ENCODE assay signal across 7 mouse cellular contexts in the genomic region with DNA sequence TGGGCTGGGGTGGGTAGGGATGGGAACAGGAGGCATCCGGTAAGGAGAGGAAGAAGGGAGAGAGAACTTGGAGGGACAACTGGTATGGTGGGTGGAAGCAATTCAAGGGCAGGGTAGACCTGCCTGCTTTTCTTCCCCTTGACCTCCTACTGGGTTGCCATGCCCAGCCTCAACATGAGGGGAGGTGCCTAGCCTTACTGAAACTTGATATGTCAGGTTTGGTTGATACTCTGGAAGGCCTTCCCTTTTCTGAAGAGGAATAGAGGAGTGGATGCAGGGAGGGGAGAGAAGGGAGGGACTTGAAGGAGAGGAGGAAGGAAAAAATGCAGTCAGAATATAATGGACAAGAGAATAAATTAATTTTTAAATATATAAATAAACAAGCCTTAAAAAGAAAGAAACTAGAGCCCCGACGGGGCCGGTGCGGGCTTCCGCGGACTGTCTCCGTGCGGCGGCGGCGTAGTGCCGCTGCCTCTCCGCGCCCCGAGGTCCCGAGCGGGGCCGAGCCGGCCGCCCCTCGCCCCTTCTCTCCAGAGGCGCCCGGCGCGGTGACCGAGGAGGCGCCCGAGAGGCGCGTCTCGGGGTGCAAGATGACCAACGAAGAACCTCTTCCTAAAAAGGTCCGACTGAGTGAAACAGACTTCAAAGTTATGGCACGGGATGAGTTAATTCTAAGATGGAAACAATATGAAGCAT.
DNase-seq lines count a peak whose midpoint lies in the region; ATAC-seq lines count a peak whose summit lies in the region.
"Not testable (repeated sequence)": the region's sequence is repeated elsewhere in the genome, so short reads cannot be mapped to it uniquely, and the experiment has no call there.

No protein-coding gene starts in this region.

- H3K36me3 ChIP-seq in forebrain, embryonic 10.5 days (replicated peaks); heart, embryonic 12.5 days; hindbrain, embryonic 16.5 days (ENCODE audit: control insufficient read depth, insufficient read depth, low read length); limb, embryonic 12.5 days; neural tube, embryonic 13.5 days: not testable (repeated sequence)

- not testable (repeated sequence) for H3K27ac ChIP-seq in forebrain, embryonic 10.5 days; heart, embryonic 12.5 days (ENCODE audit: poor library complexity, severe bottlenecking); hindbrain, embryonic 16.5 days (ENCODE audit: low read depth, low read length); limb, embryonic 12.5 days; neural tube, embryonic 13.5 days (replicated peaks)

- not testable (repeated sequence) for H3K9ac ChIP-seq in heart, embryonic 12.5 days; hindbrain, embryonic 16.5 days (ENCODE audit: low read depth, low read length); limb, embryonic 12.5 days (replicated peaks); neural tube, embryonic 13.5 days

- not testable (repeated sequence) for H3K4me1 ChIP-seq in forebrain, embryonic 10.5 days; heart, embryonic 12.5 days (replicated peaks); hindbrain, embryonic 16.5 days (ENCODE audit: control insufficient read depth, insufficient read depth, low read depth, low read length); limb, embryonic 12.5 days (replicated peaks); neural tube, embryonic 13.5 days (replicated peaks)

- H3K27me3 ChIP-seq in forebrain, embryonic 10.5 days (ENCODE audit: poor library complexity, severe bottlenecking), result peaks cover 21% of the 10 kb centered on the region
- peaks cover 19% of the 10 kb centered on the region for H3K27me3 ChIP-seq in heart, embryonic 12.5 days (replicated peaks)
- H3K27me3 ChIP-seq in hindbrain, embryonic 16.5 days (replicated peaks; ENCODE audit: control insufficient read depth, insufficient read depth, low read length), result not testable (repeated sequence)
- peaks cover 21% of the 10 kb centered on the region for H3K27me3 ChIP-seq in limb, embryonic 12.5 days
- peaks cover 21% of the 10 kb centered on the region for H3K27me3 ChIP-seq in neural tube, embryonic 13.5 days

- H3K9me3 ChIP-seq in forebrain, embryonic 10.5 days; heart, embryonic 12.5 days (replicated peaks); hindbrain, embryonic 16.5 days (ENCODE audit: control insufficient read depth, low read length); limb, embryonic 12.5 days; neural tube, embryonic 13.5 days: not testable (repeated sequence)

- not testable (repeated sequence) for DNase-seq in forebrain, embryonic 10.5 days (ENCODE audit: extremely low spot score, low spot score)

- ATAC-seq in common myeloid progenitor, adult 5-6 weeks (replicated peaks; ENCODE audit: low read depth, poor library complexity, severe bottlenecking), result peak; percentile 79; the same call in 1 of the 2 replicates
- peak; percentile 73; the same call in 1 of the 2 replicates for ATAC-seq in heart, embryonic 12.5 days (ENCODE audit: insufficient number of reproducible peaks, low FRiP score)
- peak; percentile 45; the same call in 1 of the 2 replicates for ATAC-seq in hindbrain, embryonic 16.5 days
- ATAC-seq in limb, embryonic 12.5 days (ENCODE audit: insufficient number of reproducible peaks, insufficient read depth, low FRiP score, low TSS enrichment, low read depth); neural tube, embryonic 13.5 days (ENCODE audit: low read depth): not testable (repeated sequence)
- ATAC-seq in megakaryocyte-erythroid progenitor cell, adult 5-6 weeks (replicated peaks; ENCODE audit: low FRiP score, low TSS enrichment, poor library complexity, severe bottlenecking), result peak; percentile 63; the same call in 1 of the 2 replicates

- H3K4me3 ChIP-seq in forebrain, embryonic 10.5 days, result peak overlapping the region; percentile 36
- peak overlapping the region; percentile 27 for H3K4me3 ChIP-seq in heart, embryonic 12.5 days
- peak overlapping the region; percentile 20; the same call in 1 of the 2 replicates for H3K4me3 ChIP-seq in hindbrain, embryonic 16.5 days (ENCODE audit: low read length)
- peak overlapping the region; percentile 25 for H3K4me3 ChIP-seq in limb, embryonic 12.5 days (replicated peaks)
- H3K4me3 ChIP-seq in neural tube, embryonic 13.5 days, result peak overlapping the region; percentile 16

- H3K4me2 ChIP-seq in heart, embryonic 12.5 days, result peak overlapping the region; percentile 58
- peak overlapping the region; percentile 46 for H3K4me2 ChIP-seq in hindbrain, embryonic 16.5 days (ENCODE audit: low read length)
- peak overlapping the region; percentile 52 for H3K4me2 ChIP-seq in limb, embryonic 12.5 days
- H3K4me2 ChIP-seq in neural tube, embryonic 13.5 days, result peak overlapping the region; percentile 43

- WGBS in forebrain, embryonic 10.5 days, result 4% methylated on average over 33 of the region's 35 CpGs
- WGBS in heart, embryonic 12.5 days, result 2% methylated on average over 35 of the region's 35 CpGs
- 9% methylated on average over 27 of the region's 35 CpGs for WGBS in hindbrain, embryonic 16.5 days
- 2% methylated on average over 31 of the region's 35 CpGs for WGBS in limb, embryonic 12.5 days
- WGBS in neural tube, embryonic 13.5 days, result 4% methylated on average over 32 of the region's 35 CpGs
